Mouse (Mus musculus) embryonic fibroblast, embryonic 13.5 days (primary cell): ENCODE results near the gene Sprr4.

ENCODE experiments used
- CTCF ChIP-seq: IDR thresholded peaks from 2 replicates; pipeline ENCODE4 v1.5.1; 2011; ENCODE audit warnings: mild to moderate bottlenecking, control low read depth, low read length, moderate library complexity, borderline replicate concordance; ENCODE audit not compliant: insufficient read depth
- POLR2A ChIP-seq: IDR thresholded peaks from 2 replicates; pipeline ENCODE4 v1.6.1; 2011; ENCODE audit warnings: low read depth, mild to moderate bottlenecking, control low read depth, low read length, moderate library complexity

DNA sequence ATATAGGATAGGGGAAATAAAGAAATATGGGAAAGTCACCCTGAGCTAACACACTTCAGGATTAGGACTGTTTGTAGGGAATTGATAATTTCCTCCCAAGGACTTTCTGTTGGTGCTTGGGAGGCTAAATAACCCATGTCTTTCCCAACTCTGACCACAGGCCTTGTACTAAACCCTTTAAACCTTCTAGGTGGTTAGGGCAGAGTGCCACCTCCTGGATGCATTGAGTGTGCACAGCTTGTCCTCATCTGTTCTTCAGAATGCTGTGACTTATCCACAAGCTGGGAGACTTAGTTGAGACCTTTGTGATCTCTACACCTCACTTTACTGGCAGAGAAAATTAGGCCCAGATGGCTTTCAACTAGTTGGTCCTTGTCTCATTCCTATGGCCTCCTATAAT lies 10.5 kb upstream of the Sprr4 start:
- TF ChIP-seq CTCF = peak; percentile 64; the same call in 1 of the 2 replicates
- no peak for TF ChIP-seq POLR2A
